Mouse (Mus musculus) cerebellum, postnatal 25 days (tissue): ENCODE measurements around the gene Nlgn1.

ENCODE experiments used
- DNase-seq, 2 experiments: peaks; one replicate each; pipeline ENCODE4 v3.0.0; 2021; ENCODE audit warnings: mixed read lengths in 2 of 2

Gene Nlgn1

GRCm38 (mm10) chr3:26201410-26201809 is 130.8 kb downstream of the Nlgn1 start:
- DNase-seq = no peak

DNA sequence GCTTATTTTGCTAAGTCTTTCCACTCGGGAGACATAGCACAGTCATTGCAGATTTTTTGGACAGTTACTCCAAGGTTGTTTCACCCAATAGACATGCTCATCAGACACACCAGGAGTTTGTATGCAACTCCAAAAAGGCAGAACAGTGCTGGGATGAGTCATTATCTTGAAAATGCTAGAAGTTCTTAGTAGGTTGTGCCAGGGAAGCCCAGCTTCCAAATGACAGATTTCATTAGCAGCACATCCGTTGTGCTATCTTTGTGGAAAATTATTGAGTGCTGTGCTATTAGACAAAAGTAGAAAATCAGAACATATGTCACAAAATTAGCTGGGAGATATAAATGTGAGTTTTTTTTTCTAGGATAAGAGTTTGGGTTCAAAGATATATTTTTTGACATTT is 137.3 kb downstream of the Nlgn1 start:
- no peak for DNase-seq

GRCm38 (mm10) chr3:26181013-26181412 is 151.2 kb downstream of the Nlgn1 start:
- no peak for DNase-seq

- DNase-seq = no peak
These were observed 156.9 kb downstream of the Nlgn1 start for GRCm38 (mm10) chr3:26175371-26175770.

- no peak for DNase-seq
These were observed 158.0 kb downstream of the Nlgn1 start for GRCm38 (mm10) chr3:26174257-26174656.

GRCm38 (mm10) chr3:26173613-26174012 is 158.6 kb downstream of the Nlgn1 start:
- DNase-seq = no peak

DNA sequence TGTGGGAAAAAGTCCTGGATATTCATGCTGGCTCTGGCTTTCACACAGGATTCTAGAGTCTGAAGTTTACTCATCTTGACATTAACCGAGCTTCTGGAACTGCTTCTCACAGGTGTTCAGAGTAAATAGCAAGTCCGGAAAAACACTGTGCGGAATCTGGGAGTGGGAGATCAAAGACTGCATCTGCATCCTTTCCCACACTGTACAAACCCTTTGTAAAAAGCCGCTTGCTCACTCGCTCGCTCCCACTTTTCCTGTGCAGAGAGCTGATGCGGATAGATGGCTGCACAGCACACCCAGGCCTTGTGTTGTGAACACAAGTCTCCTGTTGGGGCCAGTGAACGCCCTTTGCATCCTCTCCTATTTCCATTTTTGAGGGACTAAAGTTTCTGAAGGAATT is 165.5 kb downstream of the Nlgn1 start:
- no peak for DNase-seq

DNA sequence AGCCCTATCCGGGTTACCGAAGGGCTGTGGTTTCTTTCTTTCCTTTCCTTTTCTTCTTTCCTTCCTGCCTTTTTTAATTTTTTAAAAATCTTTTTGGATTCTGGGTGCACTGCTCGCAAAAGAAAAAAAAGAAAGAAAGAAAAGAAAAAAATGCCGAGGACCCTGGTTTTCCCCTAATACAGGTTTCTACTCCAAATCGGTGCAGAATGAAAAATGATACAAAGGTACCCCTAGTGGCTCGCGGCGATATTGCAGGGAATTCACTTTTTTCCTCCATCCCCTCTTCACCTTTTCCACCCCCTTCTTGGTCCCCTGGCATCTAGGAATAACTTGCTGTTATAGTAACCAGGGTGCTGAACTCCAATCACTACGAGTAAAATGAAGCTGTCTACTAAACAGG is 178.5 kb downstream of the Nlgn1 start:
- DNase-seq = peak; percentile 86 to 87

- peak; percentile 53 to 61 for DNase-seq
These were observed 179.1 kb downstream of the Nlgn1 start for GRCm38 (mm10) chr3:26153036-26153741.

DNA sequence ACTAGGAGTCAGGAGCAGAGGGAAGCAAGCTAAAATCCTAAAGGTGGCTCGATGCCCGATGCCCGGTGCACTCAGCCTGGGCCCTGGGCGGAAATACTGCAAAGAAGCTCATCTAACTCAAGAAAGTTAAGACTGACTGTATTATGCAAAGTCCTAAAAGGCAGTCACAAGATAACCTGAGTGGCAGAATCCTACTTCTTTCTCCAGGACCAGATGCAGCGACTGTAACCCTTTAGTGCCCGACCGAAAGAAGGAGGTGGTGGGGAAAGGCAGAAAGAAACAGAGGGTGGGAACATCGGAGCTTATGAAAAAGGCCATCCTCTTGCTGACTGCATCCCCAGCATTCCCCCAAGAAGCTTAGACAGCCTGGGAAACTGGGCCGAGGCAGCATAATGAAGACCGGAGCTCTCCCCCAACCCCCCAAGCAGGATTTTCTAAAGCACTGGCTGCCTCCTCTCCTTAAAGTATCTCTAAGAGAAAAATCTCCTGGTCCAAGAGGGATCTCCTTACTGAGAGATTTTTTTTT is 179.7 kb downstream of the Nlgn1 start:
- DNase-seq = peak; percentile 71 to 78

DNA sequence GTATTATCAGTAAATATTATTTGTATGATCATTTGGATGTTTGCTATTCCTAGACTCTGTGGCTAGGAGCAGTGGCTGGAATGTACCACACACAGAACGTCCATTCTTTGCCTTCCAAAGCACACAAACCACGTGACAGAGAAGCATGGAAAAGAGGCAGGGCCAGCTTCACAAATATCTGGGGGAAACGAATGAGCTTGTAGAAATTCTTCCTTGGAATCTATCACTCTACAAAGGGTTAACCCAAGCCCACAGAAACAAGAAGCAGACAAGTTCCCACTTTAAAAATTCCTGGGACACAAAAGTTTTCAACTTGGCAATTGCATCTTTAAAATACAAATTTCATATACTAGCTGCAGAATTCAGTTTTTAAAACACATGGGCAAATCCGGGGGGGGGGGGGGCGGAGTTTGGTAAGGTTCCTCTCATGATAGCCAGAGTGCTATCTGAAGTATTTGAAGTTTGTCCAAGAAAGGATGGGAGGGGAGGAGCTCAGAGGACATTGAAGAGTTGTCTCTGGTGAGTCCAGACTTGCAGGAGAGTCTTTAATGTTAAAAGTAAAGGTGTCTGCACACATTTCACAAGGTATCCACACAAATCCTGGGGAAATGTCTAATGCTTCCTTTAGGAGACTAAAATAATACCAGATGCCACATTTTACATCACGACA is 180.8 kb downstream of the Nlgn1 start:
- DNase-seq = no peak

DNA sequence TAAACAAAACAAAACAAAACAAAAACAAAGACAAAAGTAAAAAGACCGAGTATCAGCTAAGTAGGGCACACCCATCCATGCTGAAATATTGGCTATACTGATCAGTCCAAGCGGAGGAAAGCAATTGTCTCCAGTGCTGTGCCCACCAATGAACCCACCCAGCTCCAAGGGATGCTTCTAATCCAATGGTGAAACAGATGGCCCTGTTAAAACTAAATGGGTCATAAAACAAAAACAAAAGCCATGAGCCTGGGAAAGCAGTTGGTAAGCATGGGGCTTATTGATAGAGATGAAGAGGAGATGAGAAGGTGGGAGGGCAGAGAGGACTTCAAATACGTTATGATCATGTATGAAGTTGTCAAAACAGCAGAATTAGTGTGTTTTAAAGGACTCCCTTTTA is 186.1 kb downstream of the Nlgn1 start:
- DNase-seq = no peak

DNA sequence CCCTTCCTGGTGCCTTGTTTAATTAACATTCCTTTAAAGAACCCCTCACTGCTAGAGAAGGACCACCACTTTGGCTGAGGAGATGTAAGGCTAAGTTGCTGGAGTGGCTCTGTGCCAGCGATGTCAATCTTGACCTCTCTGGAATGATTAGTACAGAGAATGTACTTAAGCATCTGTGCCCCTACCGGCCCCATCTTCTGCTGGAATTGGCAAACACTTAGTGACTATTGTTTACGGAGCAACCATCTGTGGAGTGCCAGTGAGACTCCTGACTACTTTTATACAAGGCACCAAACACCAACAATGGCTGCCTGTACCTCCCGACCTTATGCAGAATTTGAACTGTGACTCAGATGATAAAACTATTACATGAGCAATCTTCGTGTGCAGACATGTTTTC is 186.8 kb downstream of the Nlgn1 start:
- no peak for DNase-seq

DNA sequence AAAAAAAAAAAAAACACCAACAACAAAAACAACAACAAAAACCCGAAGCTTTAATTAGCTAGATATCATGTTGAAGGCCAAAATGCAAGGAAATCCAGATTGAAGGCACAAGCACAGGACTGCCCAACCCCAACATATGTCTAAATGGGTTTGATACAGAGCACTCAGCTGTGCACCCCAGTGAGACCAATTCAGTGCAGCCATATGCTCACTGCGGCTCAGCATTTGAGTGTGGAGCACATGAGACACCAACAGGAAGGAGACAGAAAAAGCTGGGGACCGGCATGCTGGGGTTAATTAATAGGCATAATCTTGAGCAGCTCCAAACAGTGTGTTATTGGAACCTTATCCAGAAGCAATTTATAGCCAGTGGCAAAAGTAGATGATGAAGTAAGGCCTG is 190.7 kb downstream of the Nlgn1 start:
- DNase-seq = peak; percentile 74 to 78

DNA sequence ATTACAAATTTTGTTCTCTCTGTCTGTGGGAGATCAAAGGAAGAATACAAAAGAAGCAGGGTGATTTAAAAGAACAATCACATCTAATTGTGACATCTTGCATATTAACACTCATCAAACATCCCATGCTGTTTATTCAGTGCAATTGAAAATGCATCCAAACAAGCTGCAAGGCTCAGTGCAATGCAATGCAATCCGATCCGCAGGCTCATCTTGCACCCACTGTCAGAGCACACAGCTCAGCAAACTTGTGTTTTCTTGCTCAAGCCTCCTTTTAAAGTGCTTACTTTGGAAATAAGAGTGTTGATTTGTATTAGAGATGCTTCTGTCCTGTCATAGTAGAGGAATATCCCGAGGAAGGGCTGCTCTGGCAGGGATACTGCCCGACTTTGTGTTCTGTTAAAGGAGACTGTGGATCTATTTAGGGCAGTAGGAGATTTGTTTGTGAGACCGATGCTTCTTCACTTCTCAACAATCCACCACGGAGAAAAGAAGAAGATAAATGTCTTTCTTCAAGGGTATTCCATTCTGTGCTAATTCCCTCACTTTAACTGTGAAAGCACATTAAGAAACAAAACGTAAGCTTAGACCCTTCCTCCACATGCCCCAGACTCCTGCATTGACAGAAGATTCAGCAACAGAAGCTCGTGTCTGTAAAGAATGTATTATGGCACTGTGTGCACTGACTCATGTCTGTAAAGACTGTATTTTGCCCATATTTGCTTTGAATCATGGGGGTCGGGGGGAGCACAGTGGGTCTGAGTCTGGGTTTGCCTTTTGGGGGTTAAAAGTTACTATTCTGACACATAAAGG is 197.2 kb downstream of the Nlgn1 start:
- DNase-seq = no peak

DNA sequence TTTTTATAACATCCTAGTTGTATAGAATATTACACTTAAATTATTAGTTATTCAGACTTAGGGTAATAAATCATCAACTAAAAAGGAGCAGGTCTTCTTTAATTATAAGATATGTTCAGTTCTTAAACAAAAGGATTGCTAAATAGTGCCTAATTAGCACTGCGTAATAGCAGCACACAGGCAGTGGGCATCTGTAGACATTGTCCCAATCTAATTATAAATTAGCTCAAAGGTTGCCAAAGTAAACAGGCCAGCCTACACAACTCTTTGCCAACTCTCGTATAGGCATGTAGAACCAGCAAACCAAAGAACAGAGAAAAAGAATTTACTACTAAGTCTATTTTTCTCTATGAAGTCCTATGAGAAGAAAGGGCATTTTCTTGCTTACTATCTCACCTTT is 201.3 kb downstream of the Nlgn1 start:
- DNase-seq = no peak

DNA sequence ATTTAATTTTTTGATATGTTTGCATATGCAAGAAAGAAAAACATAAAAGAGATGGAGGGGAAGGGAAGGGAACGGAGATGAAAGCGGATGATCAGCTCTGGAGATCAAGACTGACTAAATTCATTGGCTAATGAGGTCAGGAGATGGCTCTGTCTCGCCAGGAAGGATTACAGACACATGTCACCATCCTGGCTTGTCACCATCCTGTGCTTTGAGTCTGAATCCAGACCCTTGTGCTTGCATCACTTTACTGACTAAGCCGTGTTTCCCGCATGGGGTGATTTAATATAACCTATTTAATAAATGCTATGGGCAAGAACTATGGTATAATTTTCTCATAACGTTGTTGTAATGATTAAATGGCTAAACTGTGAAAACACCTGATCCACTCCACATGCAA is 202.8 kb downstream of the Nlgn1 start:
- DNase-seq = no peak

DNA sequence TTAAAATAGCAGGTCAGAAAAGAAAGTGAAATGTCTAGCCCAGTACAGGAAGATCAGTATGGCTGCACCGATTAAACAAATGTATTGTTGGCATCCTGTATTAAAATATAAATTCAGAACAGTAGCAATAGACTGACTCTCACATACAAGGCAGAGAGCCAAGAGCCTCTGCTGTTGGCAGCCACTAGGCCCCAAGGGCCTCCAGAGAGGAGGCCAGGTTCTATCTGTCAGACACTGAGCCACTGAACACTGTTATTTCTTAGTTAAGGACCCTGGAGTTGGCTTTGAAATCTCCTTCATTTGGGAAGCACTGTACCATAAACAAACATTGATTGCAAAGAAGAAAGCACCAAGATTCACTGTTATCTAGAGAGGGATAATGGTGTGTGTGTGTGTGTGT is 215.2 kb downstream of the Nlgn1 start:
- DNase-seq = peak in 1 of 2 experiments; percentile 20

DNA sequence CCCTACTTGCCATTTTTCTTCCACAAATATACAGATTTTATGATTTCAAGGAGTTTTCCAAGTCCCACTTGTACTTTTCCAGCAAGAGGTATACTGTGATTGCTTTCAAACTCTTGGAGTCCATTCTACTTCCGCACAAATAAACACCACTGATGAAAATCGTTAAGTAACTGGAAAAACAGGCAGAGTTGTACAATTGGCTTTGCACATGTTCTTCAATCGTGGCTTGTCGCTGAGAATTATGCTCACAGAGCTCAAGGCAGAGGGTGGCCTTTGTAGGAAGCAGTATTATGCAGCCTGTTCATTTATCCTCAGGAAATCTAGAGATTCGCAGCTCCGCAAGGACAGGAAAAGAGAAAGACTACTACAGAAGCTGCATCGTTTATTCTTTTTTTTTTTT is 225.9 kb downstream of the Nlgn1 start:
- no peak for DNase-seq

DNA sequence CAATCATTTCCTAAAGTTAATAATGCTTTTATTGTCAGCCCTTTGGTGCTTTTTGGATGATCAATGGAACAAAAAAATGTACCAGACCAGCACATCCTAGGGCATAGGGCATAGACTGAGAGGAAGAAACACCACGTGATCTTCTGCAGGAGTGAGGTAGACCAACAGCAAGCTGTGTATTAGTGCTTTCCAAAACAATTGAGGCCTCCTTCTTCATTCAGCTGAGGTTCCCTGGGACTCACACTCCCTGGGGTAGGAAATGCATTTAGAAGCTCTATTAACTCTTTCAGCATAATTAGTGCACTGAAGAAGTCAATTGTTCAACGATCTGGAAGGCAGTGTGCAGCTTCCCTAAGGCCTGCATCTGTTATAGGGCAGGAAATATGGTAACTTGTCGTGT is 226.7 kb downstream of the Nlgn1 start:
- no peak for DNase-seq

DNA sequence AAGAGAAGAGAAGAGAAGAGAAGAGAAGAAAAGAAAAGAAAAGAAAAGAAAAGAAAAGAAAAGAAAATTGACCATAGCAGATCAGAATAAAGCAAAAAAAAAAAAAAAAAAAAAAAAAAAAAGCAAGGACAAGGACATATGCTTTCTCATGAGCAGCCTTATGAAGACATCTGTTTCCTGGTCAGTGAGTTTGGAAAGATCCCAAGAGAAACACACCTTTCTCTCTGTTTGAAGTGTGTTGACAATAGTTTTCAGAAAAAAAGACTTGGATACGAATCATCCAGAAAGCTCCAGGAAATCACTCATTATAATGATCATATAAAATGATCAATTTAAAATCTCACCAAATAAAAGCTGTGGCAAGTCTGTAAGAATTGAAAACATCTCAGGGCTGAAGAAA is 230.0 kb downstream of the Nlgn1 start:
- DNase-seq = no peak

DNA sequence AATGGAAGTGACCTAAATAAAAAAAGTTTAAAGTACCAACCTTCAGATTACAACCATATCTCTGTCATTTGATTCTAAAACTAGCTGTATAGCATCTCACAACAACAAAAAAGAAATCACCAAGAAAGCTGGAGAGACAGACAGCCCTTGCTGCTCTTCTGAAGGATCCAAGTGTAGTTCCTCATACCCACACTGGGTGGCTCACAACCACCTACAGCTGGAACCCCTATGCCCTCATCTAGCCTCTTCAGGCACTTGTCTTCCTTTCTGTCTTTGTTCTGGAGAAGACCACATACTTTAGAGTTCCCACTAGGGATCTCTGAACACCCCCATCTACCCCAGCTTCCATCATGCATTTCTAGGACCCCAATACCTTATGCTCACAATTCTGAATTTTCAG is 236.7 kb downstream of the Nlgn1 start:
- DNase-seq = peak in 1 of 2 experiments; percentile 43

GRCm38 (mm10) chr3:26069366-26069765 is 262.9 kb downstream of the Nlgn1 start:
- DNase-seq = no peak

- DNase-seq = no peak
These were observed 281.5 kb downstream of the Nlgn1 start for GRCm38 (mm10) chr3:26050769-26051168.
